Mouse (Mus musculus) thymus, adult 2 months (tissue): ENCODE measurements at regions not wholly inside any gene's neighbourhood (a gene's known extent, or its start where the extent isn't known, plus 50 kb on each side); places are given as distances from the start of the nearest gene placed in this dataset.

Experiments
- CTCF ChIP-seq: fragments of 200-500 bp; IDR thresholded peaks from 2 replicates; pipeline ENCODE4 v1.5.1; 2012; ENCODE audit warnings: mild to moderate bottlenecking, control low read depth, low read length, moderate library complexity, borderline replicate concordance; ENCODE audit not compliant: control insufficient read depth, poor library complexity, insufficient read depth; ENCODE audit errors: extremely low read depth
- POLR2A ChIP-seq: fragments of 200-500 bp; IDR thresholded peaks from 2 replicates; pipeline ENCODE4 v1.6.1; 2012; ENCODE audit warnings: mild to moderate bottlenecking, low read length, control low read depth, moderate library complexity; ENCODE audit not compliant: control insufficient read depth, poor library complexity, insufficient read depth; ENCODE audit errors: extremely low read depth

- TF ChIP-seq CTCF (no peak), POLR2A (no peak)
These were observed 65.9 kb upstream of the Nrbf2 start for GRCm38 (mm10) chr10:67350956-67351355.
